Mouse (Mus musculus) hindbrain, embryonic 13.5 days (tissue): Measurements from ENCODE around the gene Tmco3. TPM values are rescaled to one million over a fixed set of nuclear protein-coding genes. Genes with fewer than 3 reads are reported as not detected.

ENCODE experiments used
- ATAC-seq: fragments of 200-750 bp; cut with Nextera tagmentation; 2 replicates; pipeline ENCODE4 v1.8.0; 2017; ENCODE audit warnings: moderate TSS enrichment; ENCODE audit not compliant: low FRiP score
- H3K27ac ChIP-seq: fragments of 300-500 bp; sonication (generic); 2 replicates; pipeline ENCODE4 v1.5.1; 2015; ENCODE audit warnings: inconsistent platforms, mild to moderate bottlenecking, moderate library complexity
- H3K27me3 ChIP-seq: fragments of 300-500 bp; sonication (generic); 2 replicates; pipeline ENCODE4 v1.6.1; 2015; ENCODE audit warnings: mild to moderate bottlenecking, inconsistent platforms
- H3K36me3 ChIP-seq: fragments of 300-500 bp; sonication (generic); 2 replicates; pipeline ENCODE4 v1.6.1; 2015; ENCODE audit warnings: mild to moderate bottlenecking, inconsistent platforms
- H3K4me1 ChIP-seq: fragments of 300-500 bp; sonication (generic); replicated peaks from 2 replicates; pipeline ENCODE4 v1.6.1; 2015; ENCODE audit warnings: inconsistent platforms
- H3K4me2 ChIP-seq: fragments of 300-500 bp; sonication (generic); 2 replicates; pipeline ENCODE4 v1.6.1; 2015; ENCODE audit warnings: inconsistent platforms, mild to moderate bottlenecking, moderate library complexity
- H3K4me3 ChIP-seq: fragments of 300-500 bp; sonication (generic); 2 replicates; pipeline ENCODE4 v1.5.1; 2015; ENCODE audit warnings: mild to moderate bottlenecking, inconsistent platforms
- H3K9ac ChIP-seq: fragments of 300-500 bp; sonication (generic); 2 replicates; pipeline ENCODE4 v1.6.1; 2015; ENCODE audit warnings: mild to moderate bottlenecking, inconsistent platforms
- H3K9me3 ChIP-seq: fragments of 300-500 bp; sonication (generic); 2 replicates; pipeline ENCODE4 v1.6.1; 2016; ENCODE audit warnings: inconsistent platforms
- WGBS: fragments of 180-500 bp; shearing (Covaris S2); methylation state at CpG from one replicate; pipeline ENCODE4 v1.1.7; 2015; 5-methylcytosine and 5-hydroxymethylcytosine counted together
- polyA plus RNA-seq: library from polyadenylated mRNA; unstranded; fragments of >200 nt; fragmentation: Nextera tagmentation; extraction: Ambion mirVana; gene quantifications from 2 replicates; pipeline ENCODE4 v1.2.1, GENCODE M21; 2015

Gene Tmco3
- polyA plus RNA-seq, 1 experiment from 2014 or later = 48.8 TPM

GRCm38 (mm10) chr8:13283200-13283599, 4.8 kb upstream of the Tmco3 start:
- H3K36me3 ChIP-seq = peaks cover 18% of the 10 kb centered on the region
- H3K27ac ChIP-seq = no peak overlapping the region
- no peaks in the 10 kb centered on the region for H3K27me3 ChIP-seq
- 95% methylated on average over 1 of the region's 1 CpGs for WGBS
- ATAC-seq = no peak
- H3K4me3 ChIP-seq = no peak overlapping the region
- no peaks in the 10 kb centered on the region for H3K9me3 ChIP-seq
- peaks cover 14% of the 10 kb centered on the region for H3K4me1 ChIP-seq
- H3K9ac ChIP-seq = no peak overlapping the region
- H3K4me2 ChIP-seq = no peak overlapping the region

DNA sequence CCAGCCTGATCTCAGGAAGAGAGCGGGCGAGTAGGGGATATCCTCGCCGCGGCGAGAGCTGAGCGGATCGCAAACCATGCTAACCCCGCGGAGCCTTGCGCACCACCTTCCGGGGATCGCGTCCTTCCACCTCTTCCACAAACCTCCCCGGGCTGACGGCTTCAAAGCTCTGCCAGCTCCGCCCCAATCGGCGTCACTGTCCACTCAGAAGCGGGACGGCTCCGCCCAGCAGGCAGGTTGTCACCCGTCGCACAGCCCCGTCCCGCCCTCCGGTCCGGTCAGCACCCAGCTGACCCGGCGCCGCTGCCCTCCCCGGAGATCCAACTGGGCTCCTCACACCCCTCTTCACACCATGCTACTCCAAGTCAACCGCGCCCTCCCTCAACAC, 692 bp upstream of the Tmco3 start:
- ATAC-seq = no peak; the same call in 1 of the 2 replicates
- Histone ChIP-seq H3K36me3 (peaks cover 11% of the 10 kb centered on the region), H3K4me2 (peak overlapping the region; percentile 96), H3K9me3 (no peaks in the 10 kb centered on the region), H3K27ac (peak overlapping the region; percentile 87), H3K4me3 (peak overlapping the region; percentile 93), H3K4me1 (peaks cover 36% of the 10 kb centered on the region), H3K9ac (peak overlapping the region; percentile 88), H3K27me3 (no peaks in the 10 kb centered on the region)
- under 1% methylated on average over 34 of the region's 34 CpGs for WGBS

DNA sequence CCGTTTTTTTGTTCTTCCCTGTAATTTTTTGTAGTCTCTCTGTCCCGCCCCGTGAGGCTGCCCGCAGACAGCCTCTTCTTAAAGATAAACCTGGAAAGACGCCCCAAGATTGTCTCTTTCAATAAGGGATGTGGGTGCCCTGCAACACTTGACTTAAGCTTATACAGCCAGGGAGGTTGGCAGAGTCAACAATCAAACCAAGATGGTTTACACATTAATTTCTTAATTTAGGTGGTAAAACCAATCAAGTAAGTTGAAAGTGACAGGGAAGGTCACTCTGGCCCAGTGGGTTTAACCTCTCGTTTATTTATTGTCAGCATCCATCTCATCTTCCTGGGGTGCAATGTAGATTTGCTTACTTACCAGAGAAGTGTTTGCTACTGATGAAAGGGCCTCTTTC, 656 bp downstream of the Tmco3 start:
- 3% methylated on average over 6 of the region's 6 CpGs for WGBS
- H3K9ac ChIP-seq = peak overlapping the region; percentile 88
- peak overlapping the region; percentile 96 for H3K4me2 ChIP-seq
- peak overlapping the region; percentile 93 for H3K4me3 ChIP-seq
- H3K27me3 ChIP-seq = no peaks in the 10 kb centered on the region
- no peak for ATAC-seq
- no peaks in the 10 kb centered on the region for H3K9me3 ChIP-seq
- H3K4me1 ChIP-seq = peaks cover 37% of the 10 kb centered on the region
- peaks cover 19% of the 10 kb centered on the region for H3K36me3 ChIP-seq
- H3K27ac ChIP-seq = peak overlapping the region; percentile 87; the same call in 1 of the 2 replicates

DNA sequence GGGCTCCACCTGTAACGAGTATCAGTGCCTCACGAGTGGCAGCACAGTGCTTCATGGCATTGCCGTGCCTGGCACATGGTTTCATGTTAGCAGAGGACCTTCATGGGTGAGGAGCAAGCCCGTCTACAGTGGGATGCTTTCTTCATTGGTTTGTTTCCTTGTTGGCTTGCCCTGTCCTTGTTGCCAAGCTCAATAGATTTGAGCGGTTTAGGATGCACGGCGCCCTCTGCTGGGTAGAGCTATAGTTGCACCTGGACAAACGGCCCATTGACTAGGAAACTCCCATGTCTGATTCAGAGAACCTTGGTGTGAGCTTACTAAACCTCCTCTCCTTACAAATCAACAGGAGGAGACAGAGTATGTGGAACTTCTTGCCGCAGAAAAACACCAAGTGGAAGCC, 4.4 kb downstream of the Tmco3 start:
- Histone ChIP-seq H3K27ac (no peak overlapping the region), H3K9ac (no peak overlapping the region), H3K27me3 (no peaks in the 10 kb centered on the region), H3K36me3 (peaks cover 56% of the 10 kb centered on the region), H3K4me2 (no peak overlapping the region), H3K9me3 (no peaks in the 10 kb centered on the region), H3K4me3 (no peak overlapping the region), H3K4me1 (peaks cover 23% of the 10 kb centered on the region)
- 30% methylated on average over 9 of the region's 9 CpGs for WGBS
- ATAC-seq = no peak

DNA sequence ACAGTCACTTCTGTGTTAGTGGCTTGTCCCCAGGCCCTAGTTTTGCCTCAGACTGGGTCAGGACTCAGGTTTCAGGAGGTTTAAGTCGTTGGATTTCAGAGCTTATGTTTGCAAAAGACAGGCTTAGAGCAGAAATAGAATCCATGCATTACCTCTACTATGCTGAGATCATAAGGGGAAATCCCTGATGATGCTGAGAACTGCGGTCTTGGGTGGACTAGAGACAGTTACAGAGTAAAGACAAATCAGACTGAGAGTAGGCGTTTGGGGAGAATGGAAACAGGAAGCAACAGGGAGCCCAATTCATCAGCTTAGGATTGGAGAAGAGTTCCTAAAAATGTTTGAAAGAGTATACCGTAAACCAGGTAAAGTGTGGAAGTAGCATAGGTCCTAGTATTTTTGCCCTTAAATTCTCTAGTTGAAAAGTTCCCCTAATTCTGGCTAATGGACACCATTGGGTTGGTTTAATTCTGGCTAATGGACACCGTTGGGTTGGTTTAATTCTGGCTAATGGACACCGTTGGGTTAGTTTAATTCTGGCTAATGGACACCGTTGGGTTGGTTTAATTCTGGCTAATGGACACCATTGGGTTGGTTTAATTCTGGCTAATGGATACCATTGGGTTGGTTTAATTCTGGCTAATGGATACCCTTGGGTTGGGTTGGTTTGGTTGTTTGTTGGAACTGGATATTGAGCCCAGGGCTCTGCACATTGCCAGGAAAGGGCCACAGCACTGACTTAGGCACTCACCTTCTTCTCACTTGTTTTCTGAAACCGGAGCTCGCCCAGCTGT, 5.9 kb downstream of the Tmco3 start:
- WGBS = 95% methylated on average over 9 of the region's 9 CpGs
- Histone ChIP-seq H3K9me3 (no peaks in the 10 kb centered on the region), H3K9ac (no peak overlapping the region), H3K4me1 (peaks cover 19% of the 10 kb centered on the region), H3K27ac (no peak overlapping the region), H3K36me3 (peaks cover 68% of the 10 kb centered on the region), H3K4me2 (no peak overlapping the region), H3K4me3 (no peak overlapping the region), H3K27me3 (no peaks in the 10 kb centered on the region)
- ATAC-seq = no peak

DNA sequence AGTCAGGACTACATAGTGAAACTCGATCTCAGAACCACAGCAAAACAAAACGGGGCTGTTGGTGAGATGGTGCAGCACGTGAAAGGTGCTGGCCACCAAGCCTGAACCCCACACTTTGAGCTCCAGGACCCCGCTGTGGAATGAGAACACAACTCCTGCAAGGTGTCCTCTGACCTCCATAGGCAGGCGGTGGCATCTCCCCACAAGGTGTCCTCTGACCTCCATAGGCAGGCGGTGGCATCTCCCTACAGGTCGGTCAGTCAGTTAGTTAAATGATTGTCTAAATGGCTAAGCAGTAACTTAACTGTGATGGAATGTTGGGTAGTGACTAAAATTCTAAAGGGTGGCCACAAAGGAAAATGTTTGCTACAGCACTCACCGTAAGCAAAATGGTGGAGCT, 11.6 kb downstream of the Tmco3 start:
- H3K9me3 ChIP-seq = no peaks in the 10 kb centered on the region
- H3K9ac ChIP-seq = no peak overlapping the region
- WGBS = 96% methylated on average over 8 of the region's 8 CpGs
- no peak overlapping the region for H3K4me3 ChIP-seq
- ATAC-seq = no peak
- peaks cover 94% of the 10 kb centered on the region for H3K36me3 ChIP-seq
- no peaks in the 10 kb centered on the region for H3K4me1 ChIP-seq
- H3K27me3 ChIP-seq = no peaks in the 10 kb centered on the region
- H3K4me2 ChIP-seq = no peak overlapping the region
- H3K27ac ChIP-seq = no peak overlapping the region

GRCm38 (mm10) chr8:13301036-13301435, 13.0 kb downstream of the Tmco3 start:
- Histone ChIP-seq H3K4me3 (no peak overlapping the region), H3K4me2 (no peak overlapping the region), H3K27ac (no peak overlapping the region), H3K27me3 (no peaks in the 10 kb centered on the region), H3K36me3 (peaks cover 94% of the 10 kb centered on the region), H3K9ac (no peak overlapping the region), H3K9me3 (peaks cover 4% of the 10 kb centered on the region; the same call in 1 of the 2 replicates), H3K4me1 (no peaks in the 10 kb centered on the region)
- no peak for ATAC-seq
- 95% methylated on average over 7 of the region's 7 CpGs for WGBS

DNA sequence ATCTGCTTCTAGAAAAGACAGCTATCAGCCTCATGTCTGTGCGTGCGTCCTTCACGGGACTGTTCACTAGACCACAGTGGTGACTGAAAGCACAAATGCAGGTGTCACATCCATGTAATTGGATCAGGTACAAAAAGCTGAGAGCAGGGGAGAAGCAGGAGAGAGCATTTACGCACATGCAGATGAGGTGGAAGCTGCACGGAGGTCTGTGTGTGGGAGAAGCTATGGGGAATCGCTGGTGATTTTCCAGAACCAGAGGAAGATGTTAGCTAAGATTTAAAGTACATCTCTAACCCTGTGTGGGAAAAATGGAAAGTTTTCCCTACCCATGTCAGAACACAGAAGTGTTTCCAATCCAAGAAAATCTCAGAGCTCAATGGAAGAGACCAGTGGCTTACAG, 17.5 kb downstream of the Tmco3 start:
- H3K4me1 ChIP-seq = no peaks in the 10 kb centered on the region
- H3K9me3 ChIP-seq = peaks cover 5% of the 10 kb centered on the region; the same call in 1 of the 2 replicates
- no peak overlapping the region for H3K4me2 ChIP-seq
- H3K4me3 ChIP-seq = no peak overlapping the region
- no peak overlapping the region for H3K27ac ChIP-seq
- ATAC-seq = no peak
- no peaks in the 10 kb centered on the region for H3K27me3 ChIP-seq
- WGBS = 93% methylated on average over 6 of the region's 6 CpGs
- peaks cover 92% of the 10 kb centered on the region for H3K36me3 ChIP-seq
- no peak overlapping the region for H3K9ac ChIP-seq

DNA sequence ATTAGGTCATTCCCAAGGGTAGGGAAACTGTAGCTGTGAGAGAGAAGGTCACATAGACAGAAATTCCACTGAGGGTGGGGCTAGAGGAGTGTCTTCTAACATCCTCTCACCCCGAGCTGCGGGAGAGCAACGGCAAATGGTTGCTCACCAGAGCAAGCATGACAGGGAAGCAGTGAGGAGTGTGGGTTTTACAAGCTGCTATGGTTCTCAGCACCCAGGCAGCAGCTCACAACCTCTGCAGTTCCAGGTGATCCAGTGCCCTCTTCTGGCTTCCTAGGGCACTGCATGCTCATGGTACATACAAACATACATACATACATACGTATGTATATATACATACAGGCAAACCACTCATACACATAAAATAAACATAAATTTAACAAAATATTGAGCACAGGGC, 17.9 kb downstream of the Tmco3 start:
- ATAC-seq = no peak
- no peak overlapping the region for H3K9ac ChIP-seq
- H3K36me3 ChIP-seq = peaks cover 92% of the 10 kb centered on the region
- no peak overlapping the region for H3K27ac ChIP-seq
- H3K4me3 ChIP-seq = no peak overlapping the region
- WGBS = 98% methylated on average over 4 of the region's 4 CpGs
- H3K9me3 ChIP-seq = peaks cover 5% of the 10 kb centered on the region; the same call in 1 of the 2 replicates
- H3K4me2 ChIP-seq = no peak overlapping the region
- no peaks in the 10 kb centered on the region for H3K27me3 ChIP-seq
- H3K4me1 ChIP-seq = no peaks in the 10 kb centered on the region

DNA sequence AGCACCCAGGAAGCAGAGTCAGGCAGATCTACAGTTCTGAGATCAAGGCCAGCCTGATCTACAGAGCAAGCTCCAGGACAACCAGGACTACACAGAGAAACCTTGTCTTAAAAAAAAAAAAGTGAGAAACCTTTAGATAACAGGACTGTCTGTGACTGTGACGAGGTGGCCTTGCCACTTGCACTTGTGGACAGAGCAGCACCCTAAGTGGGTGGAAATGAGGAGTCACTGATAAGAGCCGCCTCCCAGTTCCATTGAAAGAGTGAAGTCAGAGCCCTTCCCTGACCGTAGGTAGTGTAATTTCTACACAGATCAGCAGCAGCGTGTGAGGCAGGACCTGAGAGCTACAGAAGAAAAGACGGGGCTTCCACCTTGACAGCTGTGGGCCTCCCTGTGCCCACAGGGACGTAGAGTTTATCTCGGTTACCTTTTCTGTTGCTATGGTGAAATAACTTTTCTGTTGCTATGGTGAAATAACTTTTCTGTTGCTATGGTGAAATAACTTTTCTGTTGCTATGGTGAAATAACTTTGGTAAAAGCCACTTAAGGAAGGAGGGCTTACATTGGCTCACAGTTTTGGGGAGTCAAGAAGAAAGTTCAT, 18.4 kb downstream of the Tmco3 start:
- Histone ChIP-seq H3K9ac (no peak overlapping the region), H3K9me3 (peaks cover 5% of the 10 kb centered on the region; the same call in 1 of the 2 replicates), H3K36me3 (peaks cover 92% of the 10 kb centered on the region), H3K27ac (no peak overlapping the region), H3K4me2 (no peak overlapping the region), H3K27me3 (no peaks in the 10 kb centered on the region), H3K4me3 (no peak overlapping the region), H3K4me1 (no peaks in the 10 kb centered on the region)
- WGBS = 82% methylated on average over 7 of the region's 7 CpGs
- ATAC-seq = no peak

- 84% methylated on average over 9 of the region's 9 CpGs for WGBS
- H3K4me3 ChIP-seq = no peak overlapping the region
Observed at GRCm38 (mm10) chr8:13306916-13307315, 18.9 kb downstream of the Tmco3 start.

DNA sequence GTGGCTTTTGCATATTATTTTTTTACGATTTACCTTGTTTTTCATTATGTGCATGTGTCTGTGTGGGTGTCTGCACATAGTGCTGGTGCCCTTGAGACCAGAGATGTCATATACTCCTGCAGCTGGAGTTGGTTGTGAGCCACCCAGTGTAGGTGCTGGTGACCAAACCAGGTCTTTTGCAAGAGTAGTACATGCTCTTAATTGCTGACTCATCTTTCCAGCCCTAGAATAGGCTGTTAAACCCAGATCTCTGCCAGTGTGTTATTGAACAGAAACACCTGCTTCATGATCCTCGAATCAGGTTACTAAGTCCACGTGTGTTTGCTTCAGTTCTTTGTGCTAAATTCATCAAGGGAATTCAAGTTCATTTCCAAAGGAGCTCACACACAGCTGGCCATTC, 26.9 kb downstream of the Tmco3 start:
- H3K4me3 ChIP-seq = no peak overlapping the region
- H3K27me3 ChIP-seq = no peaks in the 10 kb centered on the region
- H3K27ac ChIP-seq = no peak overlapping the region
- H3K4me1 ChIP-seq = no peaks in the 10 kb centered on the region
- no peak overlapping the region for H3K4me2 ChIP-seq
- H3K9me3 ChIP-seq = no peaks in the 10 kb centered on the region
- H3K36me3 ChIP-seq = peaks cover 88% of the 10 kb centered on the region
- H3K9ac ChIP-seq = no peak overlapping the region
- no peak for ATAC-seq
- 90% methylated on average over 3 of the region's 3 CpGs for WGBS

More at GRCm38 (mm10) chr8:13306916-13307315, 18.9 kb downstream of the Tmco3 start:
- Histone ChIP-seq H3K4me2 (no peak overlapping the region), H3K27ac (no peak overlapping the region), H3K4me1 (no peaks in the 10 kb centered on the region), H3K9ac (no peak overlapping the region), H3K27me3 (no peaks in the 10 kb centered on the region), H3K9me3 (peaks cover 5% of the 10 kb centered on the region; the same call in 1 of the 2 replicates), H3K36me3 (peaks cover 87% of the 10 kb centered on the region)
- no peak for ATAC-seq

GRCm38 (mm10) chr8:13316671-13317070, 28.7 kb downstream of the Tmco3 start:
- H3K9me3 ChIP-seq = no peaks in the 10 kb centered on the region
- H3K4me1 ChIP-seq = no peaks in the 10 kb centered on the region
- no peak for ATAC-seq
- peaks cover 85% of the 10 kb centered on the region for H3K36me3 ChIP-seq
- H3K27ac ChIP-seq = no peak overlapping the region
- no peak overlapping the region for H3K4me2 ChIP-seq
- H3K4me3 ChIP-seq = no peak overlapping the region
- no peaks in the 10 kb centered on the region for H3K27me3 ChIP-seq
- H3K9ac ChIP-seq = no peak overlapping the region
- 94% methylated on average over 10 of the region's 10 CpGs for WGBS
